Mouse (Mus musculus) gastrocnemius, postnatal 25 days (tissue): Measurements from ENCODE around the gene Shcbp1l. TPM values are rescaled to one million over a fixed set of nuclear protein-coding genes. Genes with fewer than 3 reads are reported as not detected.

Experiments used
- DNase-seq: peaks from one replicate; pipeline ENCODE4 v3.0.0; 2022
- total RNA-seq, 2 experiments: library from RNA; stranded (reverse); gene quantifications; 1 replicate in 1 of 2; 2 replicates in 1 of 2; pipeline ENCODE4 v1.2.3; 2021

Gene Shcbp1l
- total RNA-seq, 2 experiments from 2014 or later, result not detected

DNA sequence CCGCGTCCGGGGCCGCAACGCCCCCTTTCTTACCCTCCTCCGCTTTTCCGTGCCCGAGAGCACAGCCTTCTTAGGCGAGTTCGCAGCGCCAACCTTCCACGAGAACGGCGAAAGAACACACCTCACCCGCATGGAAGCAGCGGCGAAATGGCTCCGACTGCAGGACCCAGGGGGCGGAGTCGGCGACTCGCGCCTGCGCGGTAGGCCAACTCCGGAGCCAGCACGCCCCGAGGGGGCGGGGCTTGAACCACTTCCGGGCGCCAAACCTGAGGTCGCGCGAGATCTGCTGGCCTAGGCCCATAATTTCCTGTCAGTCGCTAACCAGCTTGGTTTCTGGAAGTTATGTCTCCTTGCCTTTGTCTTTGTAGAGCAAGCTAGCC, 62.5 kb downstream of the Shcbp1l start, which contains the start of gene Dhx9:
Gene Dhx9 (minus strand): TSS at position 161 of the 380 bp plus-strand sequence.
- peak; percentile 96 for DNase-seq

DNA sequence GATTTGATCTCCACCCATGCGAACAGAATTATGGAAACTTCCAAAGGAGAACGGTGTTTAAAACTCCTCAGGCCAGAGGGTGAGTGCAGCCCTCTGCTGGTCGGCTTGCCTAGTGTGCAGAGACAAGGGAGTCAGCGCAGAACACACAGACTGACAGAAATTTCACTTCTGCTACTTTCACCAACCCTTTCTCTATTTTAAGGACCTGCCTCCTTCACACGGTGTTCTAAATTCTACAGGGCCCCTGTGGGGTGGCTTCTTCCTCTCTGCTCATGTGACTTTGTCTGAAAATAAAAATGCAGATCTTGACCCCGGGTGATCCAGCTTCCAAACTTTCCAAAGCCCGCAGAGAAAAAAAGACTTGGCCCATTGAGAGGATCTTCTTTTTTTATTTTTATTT, 64.2 kb downstream of the Shcbp1l start:
- DNase-seq, result peak; percentile 39

DNA sequence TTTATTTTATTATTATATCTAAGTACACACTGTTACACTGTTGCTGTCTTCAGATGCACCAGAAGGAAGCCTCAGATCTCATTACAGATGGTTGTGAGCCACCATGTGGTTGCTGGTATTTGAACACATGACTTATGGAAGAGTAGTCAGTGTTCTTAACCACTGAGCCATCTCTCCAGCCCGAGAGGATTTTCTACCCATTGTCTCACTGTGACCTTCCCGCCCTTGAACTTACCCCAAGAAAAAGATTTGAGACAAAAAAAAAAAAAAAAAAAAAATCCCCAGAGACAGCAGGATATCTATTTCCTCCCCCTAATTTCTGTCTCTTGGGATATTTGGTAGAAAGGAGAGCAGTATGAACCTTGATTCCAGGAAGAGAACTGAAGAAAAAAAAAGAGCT, 64.6 kb downstream of the Shcbp1l start:
- DNase-seq, result no peak

DNA sequence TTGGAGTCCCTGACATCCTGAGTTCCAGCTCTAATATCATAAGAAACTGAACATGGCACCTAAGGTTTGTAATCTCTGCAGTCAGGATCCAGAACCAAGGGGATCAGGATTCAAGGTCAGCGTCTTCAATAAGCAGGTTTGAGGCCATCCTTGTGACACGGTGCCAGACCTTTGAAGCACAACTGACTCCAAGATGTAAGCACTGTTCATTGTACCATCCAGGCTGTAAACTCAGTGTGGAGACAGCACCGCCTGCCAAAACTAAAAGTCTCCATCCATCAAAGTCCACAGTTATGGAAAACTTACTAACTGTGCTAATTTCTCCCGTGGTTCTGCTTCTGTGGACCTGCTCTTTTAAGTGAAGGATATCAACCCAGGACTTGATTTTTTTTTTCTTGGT, 65.0 kb downstream of the Shcbp1l start:
- DNase-seq, result no peak

DNA sequence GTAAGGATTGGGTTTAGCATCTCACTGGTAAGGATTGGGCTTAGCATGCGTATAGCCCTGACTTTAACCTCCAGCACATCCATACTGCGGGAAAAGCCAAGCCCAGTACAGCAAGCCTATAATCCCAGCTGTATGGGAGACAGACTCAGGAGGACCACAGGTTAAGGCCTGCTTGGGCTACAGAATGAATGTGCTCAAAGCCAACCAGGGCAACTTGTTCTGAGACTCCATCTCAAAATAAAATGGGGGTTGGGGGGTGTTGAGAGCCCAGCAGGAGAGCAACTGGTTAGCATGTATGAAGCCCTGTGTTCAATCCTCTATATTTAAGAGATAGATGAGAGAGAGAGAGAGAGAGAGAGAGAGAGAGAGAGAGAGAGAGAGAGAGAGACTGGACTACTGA, 66.4 kb downstream of the Shcbp1l start:
- DNase-seq, result no peak

DNA sequence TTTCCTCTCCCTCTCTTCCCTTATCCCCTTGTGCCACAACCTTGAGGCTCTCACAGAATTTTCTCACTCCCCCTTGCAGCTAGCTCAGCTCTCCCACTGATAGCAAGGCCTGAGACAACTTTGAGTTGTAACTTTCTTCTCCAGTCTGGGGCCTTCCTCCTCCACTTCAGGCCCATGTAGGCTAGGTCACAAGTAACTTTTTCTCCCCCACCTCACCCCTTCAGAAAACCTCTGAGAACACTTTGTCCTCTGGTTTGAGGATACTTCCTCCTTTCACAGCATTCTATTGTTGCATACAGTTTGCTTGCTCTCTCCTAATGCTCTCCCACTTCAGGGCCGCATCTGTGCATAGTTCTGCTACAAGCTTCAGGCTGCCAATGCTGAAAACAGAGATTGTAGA, 66.9 kb downstream of the Shcbp1l start:
- no peak for DNase-seq

DNA sequence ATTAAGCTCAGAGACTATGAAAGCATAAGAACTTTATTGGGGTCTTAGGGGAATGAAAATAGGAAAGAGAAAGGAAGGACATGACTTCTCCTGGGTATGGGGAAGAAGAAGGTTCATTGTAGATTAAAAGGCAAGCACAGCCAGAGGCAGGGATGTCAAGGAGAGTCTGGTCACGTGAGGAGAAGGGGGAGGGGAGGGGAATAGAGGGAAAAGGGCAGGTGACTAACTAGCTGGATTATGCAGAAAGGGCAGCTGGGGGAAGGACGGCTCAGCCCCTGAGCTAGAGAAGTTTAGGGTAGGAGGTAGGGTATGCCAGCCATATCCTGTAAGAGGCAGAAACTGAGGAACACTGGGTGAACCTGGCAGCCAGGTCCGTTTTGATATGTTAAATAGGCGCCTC, 68.4 kb downstream of the Shcbp1l start:
- no peak for DNase-seq

DNA sequence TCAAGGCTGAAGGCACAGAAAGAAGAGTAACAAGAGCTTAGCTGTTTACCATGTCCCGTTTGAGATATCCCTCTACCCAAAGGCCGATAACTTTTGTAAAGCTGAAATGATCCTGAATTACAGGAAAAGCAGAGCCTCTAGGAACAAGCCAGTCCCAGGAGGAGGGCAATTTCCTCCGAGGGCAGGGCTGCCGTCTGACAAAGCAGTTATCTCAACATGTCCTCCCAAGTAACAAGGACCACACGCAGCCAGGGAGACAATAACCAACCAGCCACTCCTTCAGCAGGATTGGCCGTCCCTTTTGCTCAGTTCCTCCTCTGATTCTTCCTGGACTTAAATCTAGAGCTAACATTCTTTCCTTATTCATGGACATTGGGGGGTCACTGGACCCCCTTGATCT, 69.0 kb downstream of the Shcbp1l start:
- no peak for DNase-seq

DNA sequence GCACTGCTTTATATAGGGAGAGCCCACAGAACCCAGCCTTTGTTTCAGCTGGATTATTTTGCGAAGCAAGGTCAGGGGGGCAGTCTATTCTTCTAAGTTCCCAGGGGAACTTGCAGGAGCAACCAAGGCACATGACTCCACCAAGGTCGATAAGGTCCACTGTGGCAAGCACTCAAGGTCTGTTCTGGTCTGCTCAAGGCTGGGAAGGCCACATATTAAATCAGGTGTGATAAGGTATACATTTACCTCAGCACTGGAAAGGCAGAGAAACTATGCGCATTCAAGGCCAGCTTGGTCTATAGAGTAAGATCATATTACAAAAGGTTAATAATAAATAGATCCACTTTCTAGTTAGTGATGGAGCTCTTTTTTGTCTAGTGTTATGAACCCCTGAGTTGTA, 71.1 kb downstream of the Shcbp1l start:
- no peak for DNase-seq

DNA sequence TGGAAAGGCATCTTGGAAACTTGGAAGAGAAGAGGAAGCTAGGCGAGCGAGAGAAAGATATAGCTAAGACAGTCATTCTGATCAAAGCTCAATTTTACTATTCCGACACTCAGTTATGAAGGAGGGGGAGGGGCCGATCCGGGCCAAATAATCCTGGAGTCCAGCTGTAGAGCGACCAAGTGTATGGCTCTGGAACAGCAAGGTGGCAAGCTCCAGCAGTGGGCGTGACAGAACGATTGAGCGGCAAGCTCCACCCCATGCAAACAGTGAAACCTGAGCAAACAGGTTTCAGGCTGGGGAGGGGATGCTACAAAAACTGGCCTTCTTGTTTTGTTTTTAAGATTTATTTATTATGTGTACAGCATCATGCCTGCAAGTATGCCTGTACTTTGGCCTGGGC, 75.1 kb downstream of the Shcbp1l start:
- no peak for DNase-seq

DNA sequence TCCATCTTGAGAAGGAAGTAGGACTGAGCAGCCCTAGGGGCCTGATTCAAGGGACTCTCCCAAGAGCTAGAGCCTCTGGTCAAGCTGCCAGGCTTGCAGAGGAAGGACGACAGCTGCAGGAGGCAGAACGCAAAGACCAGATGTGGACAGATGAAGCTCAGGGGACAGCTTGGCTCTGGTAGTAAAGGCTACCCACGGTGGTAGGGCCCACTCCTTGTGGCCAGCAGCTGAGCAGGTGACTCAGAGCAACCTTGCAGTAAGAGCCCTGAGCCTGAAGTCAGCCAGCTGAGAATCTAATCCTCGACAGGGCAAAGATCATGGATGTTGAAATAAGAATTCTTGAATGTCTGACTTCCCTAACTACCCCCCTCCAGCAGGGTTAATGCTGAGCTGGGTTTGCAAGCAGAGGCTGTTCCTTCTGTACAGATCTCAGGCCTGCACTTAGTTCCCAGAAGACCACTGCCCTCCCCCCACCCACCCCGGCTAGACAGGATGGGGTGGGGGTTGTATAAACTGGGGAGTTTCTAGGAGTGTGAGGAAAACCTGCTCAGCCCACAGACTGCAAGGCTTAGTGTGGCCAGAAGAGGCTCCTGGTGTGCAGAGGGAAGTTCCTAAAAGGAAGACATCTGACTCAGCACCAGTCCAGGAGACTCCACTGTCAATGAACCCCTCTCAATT, 76.8 kb downstream of the Shcbp1l start:
- peak; percentile 36 for DNase-seq

Other genes starting within 250 kb of the Shcbp1l start
- gene Lamc2, start 238.7 kb upstream of the Shcbp1l start, total RNA-seq, result 1 to 10 TPM; 5.0 to 6.1 TPM
- gene Lamc1, start 92.4 kb upstream of the Shcbp1l start, total RNA-seq, result 100 to 1,000 TPM; 102 to 113 TPM
- 10 to 100 TPM; 26.0 to 26.8 TPM for gene Dhx9, start 62.5 kb downstream of the Shcbp1l start, total RNA-seq
- 1 to 10 TPM in 1 of 2 experiments, under 1 TPM in 1; 0.90 to 2.1 TPM for gene Npl, start 124.9 kb downstream of the Shcbp1l start, total RNA-seq
- gene Rgs8, start 227.9 kb downstream of the Shcbp1l start, total RNA-seq, result under 1 TPM in 1 of 2 experiments, not detected in 1; 0.32 TPM